Mouse (Mus musculus): ENCODE measurements at regions not wholly inside any gene's neighbourhood (a gene's known extent, or its start where the extent isn't known, plus 50 kb on each side); places are given as distances from the start of the nearest gene placed in this dataset.
A peak's percentile ranks its signal among the peaks of the same experiment; 100 is the strongest.

GRCm38 (mm10) chrX:106985684-106986083, 65.3 kb downstream of the Lpar4 start:
- DNase-seq (ENCODE audit: low spot score) = no peak

- no peak for DNase-seq (ENCODE audit: low spot score)
These were observed 66.4 kb downstream of the Lpar4 start for GRCm38 (mm10) chrX:106986794-106987193.

- DNase-seq (ENCODE audit: low spot score) = peak; percentile 22
These were observed 67.4 kb downstream of the Lpar4 start for GRCm38 (mm10) chrX:106987779-106988178.

- DNase-seq (ENCODE audit: low spot score) = peak; percentile 1
These were observed 83.8 kb upstream of the P2ry10 start for GRCm38 (mm10) chrX:107004496-107004895.

GRCm38 (mm10) chrX:107008968-107009367, 79.3 kb upstream of the P2ry10 start:
- peak; percentile 27 for DNase-seq (ENCODE audit: low spot score)

GRCm38 (mm10) chrX:107012615-107013014, 75.7 kb upstream of the P2ry10 start:
- DNase-seq (ENCODE audit: low spot score) = no peak

- DNase-seq (ENCODE audit: low spot score) = peak; percentile 47
These were observed 73.0 kb upstream of the P2ry10 start for GRCm38 (mm10) chrX:107015335-107015734.

GRCm38 (mm10) chrX:107031726-107032125, 56.6 kb upstream of the P2ry10 start:
- DNase-seq (ENCODE audit: low spot score) = no peak

GRCm38 (mm10) chrX:107038041-107038440, 50.3 kb upstream of the P2ry10 start:
- no peak for DNase-seq (ENCODE audit: low spot score)
